Mouse (Mus musculus): Measurements from ENCODE around the gene Ddx39b. TPM values are rescaled to one million over a fixed set of nuclear protein-coding genes. Genes with fewer than 3 reads are reported as not detected.
A peak's percentile ranks its signal among the peaks of the same experiment; 100 is the strongest.

The Ddx39b gene
- total and polyA plus RNA-seq, 3 experiments, result 208 to 411 (median 242) TPM

DNA sequence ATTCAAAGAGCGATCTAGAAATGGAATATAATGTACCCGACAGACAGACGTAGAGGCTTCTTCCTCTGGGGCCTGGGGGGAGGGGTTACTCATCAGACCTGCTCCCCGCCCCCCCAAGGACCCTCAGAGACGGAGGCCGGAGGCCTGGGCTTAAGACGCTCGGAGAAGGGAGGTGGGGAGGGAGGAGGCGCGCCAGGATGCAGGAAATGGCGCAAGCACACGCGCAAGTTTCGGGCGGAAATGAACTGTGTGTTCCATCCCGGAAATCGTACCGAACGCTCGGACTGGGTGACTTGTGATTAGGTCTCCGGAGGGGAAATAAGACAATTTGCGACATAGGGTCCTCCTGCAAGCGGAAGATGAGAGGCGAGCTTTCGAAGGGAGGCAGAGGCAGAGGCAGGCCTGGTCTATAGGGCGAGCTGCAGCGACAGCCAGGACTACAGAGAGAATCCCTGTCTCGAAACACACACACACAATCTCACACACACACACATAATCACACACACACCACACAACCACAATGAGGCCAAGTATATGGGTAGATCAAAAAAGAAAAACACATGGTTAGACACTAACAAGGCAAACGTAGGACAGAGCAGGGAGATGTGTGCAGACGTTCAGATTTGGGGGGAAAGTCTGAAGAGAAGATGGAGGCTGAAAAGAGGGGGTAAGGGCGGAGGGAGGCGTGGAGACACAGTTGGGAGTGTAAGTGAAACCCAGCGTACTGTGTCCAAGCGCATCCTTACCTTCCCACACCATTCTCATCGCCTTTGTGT lies 5.7 kb upstream of the Ddx39b start, which contains the start of gene Nfkbil1 (continued):
- peak; percentile 46; the same call in 1 of the 2 replicates for TF ChIP-seq E2F4 (IDR thresholded peaks at IDR 0.05; ENCODE audit: insufficient replicate concordance, low read depth, low read length)
- peak; percentile 26 for TF ChIP-seq SMC3 (IDR thresholded peaks at IDR 0.05; ENCODE audit: low read depth, low read length)
- peak; percentile 72 for TF ChIP-seq POLR2A (IDR thresholded peaks at IDR 0.05; ENCODE audit: low read depth, low read length)
- no peak for TF ChIP-seq MAFK (IDR thresholded peaks at IDR 0.05; ENCODE audit: insufficient replicate concordance, low read length)
- TF ChIP-seq ZKSCAN1 (IDR thresholded peaks at IDR 0.05; ENCODE audit: borderline replicate concordance, low read depth, low read length), result no peak; the same call in 1 of the 2 replicates
- peak; percentile 59 for TF ChIP-seq BHLHE40 (IDR thresholded peaks at IDR 0.05; ENCODE audit: low read depth, low read length)
- peak; percentile 97 for TF ChIP-seq MAZ (IDR thresholded peaks at IDR 0.05; ENCODE audit: low read depth, low read length)
- TF ChIP-seq ZNF384 (IDR thresholded peaks at IDR 0.05; ENCODE audit: low read depth, low read length), result no peak
- peak; percentile 7; the same call in 1 of the 2 replicates for TF ChIP-seq JUN (IDR thresholded peaks at IDR 0.05; ENCODE audit: insufficient read depth, low read depth, low read length)
- TF ChIP-seq JUND (conservative IDR thresholded peaks at IDR 0.05; ENCODE audit: low read depth, low read length), result 0 out of 2 replicates have a peak, but pooled peaks have one; percentile 33

- no peaks in the 10 kb centered on the region for H3K27me3 ChIP-seq (replicated peaks)
- peaks cover 9 to 48% of the 10 kb centered on the region in 2 experiments for H3K4me1 ChIP-seq (ENCODE audit: control insufficient read depth in 1 of 2, insufficient read depth in 2 of 2)
- peak overlapping the region; percentile 67 to 86 (median 70) for H3K4me3 ChIP-seq (replicated peaks in 1 of 3; ENCODE audit: low read depth in 2 of 3, low read length in 2 of 3, poor library complexity in 1 of 3)
- H3K9ac ChIP-seq (ENCODE audit: insufficient read depth, low read depth), result peak overlapping the region; percentile 93
- in situ Hi-C loops (cut with MboI; ENCODE audit: low pct_ligation_motif_present, low pct_unique_long_range_greater_than_20kb, low sequenced_read_pairs), result loop anchor here (10.0 kb wide), 1 partner anchor 222 kb away; the partner anchor contains the start of gene Vwa7
- peak; percentile 93 for DNase-seq (ENCODE audit: extremely low read depth)
- peaks cover 0 to 29% of the 10 kb centered on the region in 2 experiments for H3K36me3 ChIP-seq (replicated peaks in 1 of 2; ENCODE audit: control insufficient read depth in 1 of 2, insufficient read depth in 1 of 2, low read length in 1 of 2)
- no peak overlapping the region for H3K4me2 ChIP-seq (ENCODE audit: insufficient read depth, low read depth, poor library complexity, severe bottlenecking)
- no peaks in the 10 kb centered on the region for H3K9me3 ChIP-seq (replicated peaks; ENCODE audit: low read length)
- peak; percentile 39; the same call in 1 of the 2 replicates for TF ChIP-seq ZC3H11A (IDR thresholded peaks at IDR 0.05; ENCODE audit: low read depth, low read length)
- TF ChIP-seq ZMIZ1 (IDR thresholded peaks at IDR 0.05; ENCODE audit: low read depth, low read length), result 0 out of 2 replicates have a peak, but pooled peaks have one; percentile 3
- TF ChIP-seq KAT2A (IDR thresholded peaks at IDR 0.05; ENCODE audit: insufficient replicate concordance, low read length), result no peak
- TF ChIP-seq USF1 (IDR thresholded peaks at IDR 0.05; ENCODE audit: low read depth, low read length), result no peak
- no peak for TF ChIP-seq NELFE (IDR thresholded peaks at IDR 0.05; ENCODE audit: low read depth, low read length)
- TF ChIP-seq ETS1 (conservative IDR thresholded peaks at IDR 0.05; ENCODE audit: low read depth, low read length), result no peak
- no peak for TF ChIP-seq POLR2AphosphoS2 (IDR thresholded peaks at IDR 0.05; ENCODE audit: low read depth, low read length)
- TF ChIP-seq NRF1 (IDR thresholded peaks at IDR 0.05; ENCODE audit: low read depth, low read length), result peak; percentile 24; the same call in 1 of the 2 replicates
- no peak for TF ChIP-seq ZKSCAN1 (IDR thresholded peaks at IDR 0.05; ENCODE audit: borderline replicate concordance, low read depth, low read length)
- peak; percentile 93 for TF ChIP-seq RAD21 (IDR thresholded peaks at IDR 0.05; ENCODE audit: low read depth, low read length)
- no peak for TF ChIP-seq JUND (conservative IDR thresholded peaks at IDR 0.05; ENCODE audit: low read depth, low read length)
- TF ChIP-seq MXI1 (IDR thresholded peaks at IDR 0.05; ENCODE audit: low read depth, low read length), result peak; percentile 17; the same call in 1 of the 2 replicates
- peak; percentile 76 to 94 for TF ChIP-seq CTCF (conservative IDR thresholded peaks at IDR 0.05 in 1 of 2, IDR thresholded peaks at IDR 0.05 in 1 of 2; ENCODE audit: low read depth in 2 of 2, low read length in 2 of 2)
- no peak for TF ChIP-seq TBP (conservative IDR thresholded peaks at IDR 0.05; ENCODE audit: low read depth, low read length)
- peak; percentile 88 for TF ChIP-seq SMC3 (IDR thresholded peaks at IDR 0.05; ENCODE audit: low read depth, low read length)
- no peak for TF ChIP-seq CHD1 (IDR thresholded peaks at IDR 0.05; ENCODE audit: low read depth, low read length)
- no peak for TF ChIP-seq MAFK (IDR thresholded peaks at IDR 0.05; ENCODE audit: insufficient replicate concordance, low read length)
- no peak for TF ChIP-seq HCFC1 (IDR thresholded peaks at IDR 0.05; ENCODE audit: low read depth, low read length)
- dilution Hi-C loops (cut with MboI; ENCODE audit: extremely low pct_ligation_motif_present, extremely low pct_unique_long_range_greater_than_20kb, low sequenced_read_pairs), result no loop called here
- H3K27ac ChIP-seq (ENCODE audit: insufficient read depth, low read depth), result peak overlapping the region; percentile 96
- H3K79me2 ChIP-seq (replicated peaks; ENCODE audit: control insufficient read depth, extremely low read depth, insufficient read depth, poor library complexity, severe bottlenecking), result peaks cover 22% of the 10 kb centered on the region
These were observed 5.2 kb upstream of the Ddx39b start for GRCm38 (mm10) chr17:35236390-35236746.

Data from CH12.LX (cell line).